Mouse (Mus musculus): ENCODE measurements around the gene Igfbp3. TPM values are rescaled to one million over a fixed set of nuclear protein-coding genes. Genes with fewer than 3 reads are reported as not detected.

Gene Igfbp3
- polyA plus RNA-seq, 1 experiment from 2014 or later, result 25.3 TPM

GRCm38 (mm10) chr11:7158196-7158595 lies 55.5 kb downstream of the Igfbp3 start:
- Histone ChIP-seq H3K4me2 (no peak overlapping the region), H3K27me3 (replicated peaks) (no peaks in the 10 kb centered on the region), H3K9me3 (replicated peaks) (no peaks in the 10 kb centered on the region), H3K9ac (replicated peaks) (no peak overlapping the region), H3K4me3 (replicated peaks) (no peak overlapping the region), H3K36me3 (peaks cover 13% of the 10 kb centered on the region; the same call in 1 of the 2 replicates), H3K4me1 (peaks cover 15% of the 10 kb centered on the region), H3K27ac (replicated peaks) (no peak overlapping the region)
- 91% methylated on average over 6 of the region's 6 CpGs for WGBS
- ATAC-seq (ENCODE audit: low FRiP score), result no peak

- no peak overlapping the region for H3K4me3 ChIP-seq (replicated peaks)
- H3K36me3 ChIP-seq, result peaks cover 17% of the 10 kb centered on the region
- peaks cover 14% of the 10 kb centered on the region for H3K4me1 ChIP-seq
- H3K27ac ChIP-seq (replicated peaks), result no peak overlapping the region
- H3K4me2 ChIP-seq, result no peak overlapping the region
- H3K9ac ChIP-seq (replicated peaks), result no peak overlapping the region
- H3K27me3 ChIP-seq (replicated peaks), result no peaks in the 10 kb centered on the region
- no peaks in the 10 kb centered on the region for H3K9me3 ChIP-seq (replicated peaks)
- ATAC-seq (ENCODE audit: low FRiP score), result no peak
- 76% methylated on average over 4 of the region's 4 CpGs for WGBS
Observed at GRCm38 (mm10) chr11:7156427-7156826, 57.3 kb downstream of the Igfbp3 start.

Other genes starting within 250 kb of the Igfbp3 start
- gene Adcy1, start 150.4 kb downstream of the Igfbp3 start, polyA plus RNA-seq (2015; fragmentation: Nextera tagmentation; extraction: Ambion mirVana), result 11.5 and 13.3 TPM in 2 replicates
- gene Gm11985, start 25.4 kb downstream of the Igfbp3 start, polyA plus RNA-seq (2015; fragmentation: Nextera tagmentation; extraction: Ambion mirVana), result not detected in 2 replicates
- gene Igfbp1, start 16.1 kb downstream of the Igfbp3 start, polyA plus RNA-seq (2015; fragmentation: Nextera tagmentation; extraction: Ambion mirVana), result 0.10 and 0.38 TPM in 2 replicates

Measured in neural tube, embryonic 15.5 days (tissue).